Mouse (Mus musculus) embryonic fibroblast, embryonic 13.5 days (primary cell): ENCODE results near the gene Kcnf1. TPM values are rescaled to one million over a fixed set of nuclear protein-coding genes. Genes with fewer than 3 reads are reported as not detected.
"Not testable (repeated sequence)": the region's sequence is repeated elsewhere in the genome, so short reads cannot be mapped to it uniquely, and the experiment has no call there.

Experiments used
- H3K27ac ChIP-seq: 2 replicates; pipeline ENCODE4 v1.5.1; 2012; ENCODE audit warnings: low read length, control low read depth, inconsistent platforms; ENCODE audit not compliant: insufficient read depth
- H3K4me1 ChIP-seq: 2 replicates; pipeline ENCODE4 v1.6.1; 2011; ENCODE audit warnings: low read length; ENCODE audit not compliant: control insufficient read depth, insufficient read depth
- H3K4me3 ChIP-seq: 2 replicates; pipeline ENCODE4 v1.5.1; 2011; ENCODE audit warnings: mild to moderate bottlenecking, control low read depth, low read length; ENCODE audit not compliant: insufficient read depth
- CTCF ChIP-seq: IDR thresholded peaks from 2 replicates; pipeline ENCODE4 v1.5.1; 2011; ENCODE audit warnings: mild to moderate bottlenecking, control low read depth, low read length, moderate library complexity, borderline replicate concordance; ENCODE audit not compliant: insufficient read depth
- POLR2A ChIP-seq: IDR thresholded peaks from 2 replicates; pipeline ENCODE4 v1.6.1; 2011; ENCODE audit warnings: low read depth, mild to moderate bottlenecking, control low read depth, low read length, moderate library complexity
- polyA plus RNA-seq: library from polyadenylated mRNA; stranded (reverse); fragments of >200 nt; gene quantifications from 2 replicates; pipeline ENCODE4 v1.2.4, GENCODE M21; 2011; ENCODE audit warnings: low read depth; ENCODE audit not compliant: missing spikeins, insufficient read length

The Kcnf1 gene
- polyA plus RNA-seq, 1 experiment, result 0.46 TPM

DNA sequence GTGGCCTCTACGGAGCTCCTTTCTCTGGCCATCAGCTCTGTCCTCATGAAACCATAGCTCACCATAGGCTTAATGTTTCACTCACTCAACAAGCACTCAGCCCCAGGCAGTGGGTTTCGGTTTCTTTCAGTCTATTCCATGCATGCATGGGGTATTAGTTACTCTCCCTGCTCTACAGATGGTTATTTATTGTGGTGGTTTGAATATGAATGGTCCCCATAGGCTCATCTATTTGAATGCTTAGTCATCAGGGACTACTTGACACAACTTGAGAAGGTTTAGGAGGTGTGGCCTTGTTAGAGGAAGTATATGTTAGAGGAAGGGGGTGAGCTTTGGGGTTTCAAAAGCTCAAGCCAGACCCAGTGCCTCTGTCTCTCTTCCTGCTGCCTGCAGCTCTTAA is 10.6 kb downstream of the Kcnf1 start:
- TF ChIP-seq POLR2A (no peak), CTCF (no peak)
- Histone ChIP-seq H3K27ac (no peak overlapping the region), H3K4me3 (no peak overlapping the region), H3K4me1 (no peaks in the 10 kb centered on the region)

DNA sequence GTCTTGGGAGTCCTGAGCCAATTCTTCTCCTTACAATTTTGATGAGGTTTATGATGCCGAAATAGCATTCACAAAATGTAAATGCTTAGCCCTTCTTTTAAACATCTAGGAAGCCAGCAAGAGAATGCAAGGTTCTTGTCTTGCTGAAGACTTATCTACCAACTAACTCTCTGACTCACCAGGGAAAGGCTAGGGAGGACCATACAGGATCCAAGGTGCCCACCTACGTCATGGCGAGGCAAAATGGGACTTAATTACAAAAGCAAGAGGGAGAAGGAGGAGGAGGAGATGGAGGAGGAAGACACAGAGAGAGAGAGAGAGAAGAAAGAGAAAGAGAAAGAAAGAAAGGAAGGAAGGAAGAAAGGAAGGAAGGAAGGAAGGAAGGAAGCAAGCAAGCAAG is 12.7 kb downstream of the Kcnf1 start:
- no peak for TF ChIP-seq POLR2A
- TF ChIP-seq CTCF, result no peak
- Histone ChIP-seq H3K27ac (no peak overlapping the region), H3K4me1 (no peaks in the 10 kb centered on the region), H3K4me3 (no peak overlapping the region)

DNA sequence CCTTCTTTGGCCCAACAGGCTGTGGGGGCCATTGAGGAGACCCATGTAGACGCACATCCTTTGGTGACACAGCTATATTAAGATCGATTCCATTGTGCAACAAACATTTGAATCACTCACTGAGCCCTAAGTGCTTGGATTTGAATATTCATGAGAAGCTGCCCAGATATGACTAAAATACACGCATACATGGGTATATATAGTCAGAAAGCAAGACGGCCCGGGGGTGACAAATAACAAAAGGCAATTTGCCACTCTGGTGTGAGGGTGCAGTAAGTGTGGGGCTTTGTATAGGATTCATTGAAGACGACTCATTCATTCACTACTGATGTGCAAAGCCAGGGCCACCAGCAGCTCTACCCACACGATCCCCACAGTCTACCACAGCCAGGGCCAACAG is 17.1 kb downstream of the Kcnf1 start:
- no peak overlapping the region for H3K27ac ChIP-seq
- no peaks in the 10 kb centered on the region for H3K4me1 ChIP-seq
- TF ChIP-seq POLR2A (no peak), CTCF (no peak)
- H3K4me3 ChIP-seq, result no peak overlapping the region

DNA sequence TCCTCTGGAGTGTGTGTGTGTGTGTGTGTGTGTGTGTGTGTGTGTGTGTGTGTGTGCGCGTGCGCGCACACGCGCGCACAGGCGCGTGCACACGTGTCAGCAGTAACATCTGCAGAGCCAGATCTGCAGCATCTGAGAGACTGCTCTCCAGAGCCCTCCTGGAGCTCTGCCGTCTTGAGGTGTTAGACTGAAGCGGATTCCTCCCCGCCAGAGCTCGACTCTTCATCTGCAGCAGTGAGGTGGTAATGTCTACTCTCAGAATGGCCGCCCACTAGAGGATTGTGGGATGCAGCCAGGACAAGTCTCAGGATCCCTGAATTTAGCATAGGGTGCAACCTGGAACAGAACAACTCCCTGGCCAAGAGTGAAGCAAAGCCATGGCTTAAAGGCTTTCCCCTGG is 19.1 kb downstream of the Kcnf1 start:
- no peak for TF ChIP-seq POLR2A
- TF ChIP-seq CTCF, result no peak
- Histone ChIP-seq H3K4me1 (no peaks in the 10 kb centered on the region), H3K27ac (no peak overlapping the region), H3K4me3 (no peak overlapping the region)

DNA sequence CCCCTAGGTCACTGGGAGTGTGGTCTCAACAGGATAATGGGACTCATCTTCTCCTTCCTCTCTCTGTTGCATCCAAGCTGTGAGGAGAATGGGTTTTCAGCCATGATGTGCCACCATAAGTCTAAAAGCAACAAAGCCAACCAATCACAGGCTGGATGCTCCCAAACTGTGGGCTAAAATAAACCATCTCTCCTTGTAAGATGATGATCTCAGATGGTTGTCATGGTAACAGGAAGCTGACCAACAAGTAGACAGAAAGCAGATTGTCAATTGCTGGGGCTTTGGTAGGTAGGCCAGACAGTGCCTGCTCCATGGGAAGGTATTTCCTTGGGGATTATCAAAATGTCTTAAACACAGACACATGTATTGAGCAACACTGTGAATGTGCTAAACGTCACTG is 20.9 kb downstream of the Kcnf1 start:
- no peak overlapping the region for H3K27ac ChIP-seq

DNA sequence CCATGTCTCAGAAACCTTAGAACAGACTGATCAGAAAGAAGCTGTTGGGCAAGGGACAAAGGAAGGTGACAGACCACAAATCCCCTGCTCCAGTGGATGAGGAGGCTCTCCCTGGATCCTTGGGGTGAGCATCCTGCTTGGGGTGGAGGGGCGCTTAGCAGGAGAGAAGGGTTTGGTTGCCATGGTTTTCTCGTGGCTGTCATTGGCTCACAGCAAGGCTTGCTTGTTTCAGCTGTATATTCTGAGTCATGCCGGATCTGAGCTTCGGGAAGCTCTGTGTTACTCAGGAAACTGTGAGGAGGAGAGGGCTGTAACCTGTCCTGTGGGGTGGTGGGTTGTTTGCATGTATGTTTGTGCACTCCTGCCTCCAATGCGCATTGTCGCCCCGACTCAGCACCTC is 23.8 kb downstream of the Kcnf1 start:
- no peak overlapping the region for H3K4me3 ChIP-seq
- no peak overlapping the region for H3K27ac ChIP-seq
- H3K4me1 ChIP-seq, result no peaks in the 10 kb centered on the region
- TF ChIP-seq CTCF, result no peak
- TF ChIP-seq POLR2A, result no peak

More for the DNA sequence above, 20.9 kb downstream of the Kcnf1 start:
- TF ChIP-seq CTCF (no peak), POLR2A (no peak)
- Histone ChIP-seq H3K4me3 (no peak overlapping the region), H3K4me1 (no peaks in the 10 kb centered on the region)

DNA sequence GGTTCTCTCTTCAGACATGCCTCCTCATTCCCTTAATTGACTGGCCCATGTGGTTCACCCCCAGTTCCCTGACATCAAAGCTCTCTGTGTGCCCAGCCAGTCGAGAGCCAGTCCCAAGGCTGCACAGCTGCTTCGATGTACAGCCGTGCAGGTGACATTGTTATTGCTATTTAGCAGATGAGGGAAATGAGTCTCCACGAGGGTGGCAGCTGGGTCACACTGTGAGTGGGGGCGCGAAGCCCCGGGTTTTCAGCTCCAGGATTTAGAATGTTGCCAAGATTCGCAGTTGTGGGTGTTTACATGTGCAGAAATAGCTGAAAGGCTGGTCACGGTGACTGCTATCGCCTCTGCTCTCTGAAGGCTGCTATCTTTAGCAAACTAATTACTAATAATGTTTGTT is 27.8 kb downstream of the Kcnf1 start:
- Histone ChIP-seq H3K4me1 (no peaks in the 10 kb centered on the region), H3K4me3 (no peak overlapping the region), H3K27ac (no peak overlapping the region)
- TF ChIP-seq POLR2A (no peak), CTCF (no peak)

DNA sequence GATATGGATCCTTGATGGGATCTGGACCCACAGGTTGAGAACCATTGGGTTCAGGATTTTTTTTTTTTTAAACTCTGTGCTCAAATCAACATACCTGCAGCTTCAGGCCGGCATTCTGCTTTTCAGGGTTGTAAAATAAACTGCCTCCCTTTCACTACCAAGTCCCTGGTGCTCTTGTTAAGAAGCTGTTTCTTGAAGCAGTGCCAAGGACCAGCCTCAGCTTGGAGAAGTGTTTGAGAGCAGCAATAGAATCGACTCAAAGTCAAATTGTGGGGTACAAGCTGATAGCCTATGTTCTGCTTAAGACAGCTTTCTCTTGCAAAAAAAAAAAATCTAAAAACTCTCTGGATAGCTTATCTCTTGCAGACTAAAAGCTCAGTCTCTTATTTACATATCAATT is 34.9 kb downstream of the Kcnf1 start:
- no peak for TF ChIP-seq POLR2A
- no peaks in the 10 kb centered on the region; the same call in 1 of the 2 replicates for H3K4me1 ChIP-seq
- no peak overlapping the region for H3K27ac ChIP-seq
- no peak overlapping the region for H3K4me3 ChIP-seq

DNA sequence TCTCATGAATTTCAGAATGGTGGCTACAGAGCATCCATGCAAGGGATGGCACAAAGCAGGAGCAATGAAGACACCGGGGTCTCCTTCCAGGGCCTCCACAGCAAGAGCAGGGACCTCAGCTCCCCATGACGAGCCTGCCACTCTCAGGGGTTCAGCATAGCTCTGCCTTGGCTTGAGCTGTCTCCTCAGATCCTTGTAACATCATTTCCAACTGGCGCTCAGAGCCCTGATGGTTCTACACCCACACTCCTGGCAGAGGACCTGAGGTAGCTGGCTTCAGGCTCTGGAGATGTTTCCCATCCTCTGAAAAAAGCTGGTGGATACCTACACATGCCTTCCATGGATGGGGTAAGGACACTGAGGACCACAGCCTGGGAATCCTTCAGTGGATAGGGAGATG is 36.3 kb downstream of the Kcnf1 start:
- Histone ChIP-seq H3K27ac (no peak overlapping the region), H3K4me1 (no peaks in the 10 kb centered on the region; the same call in 1 of the 2 replicates), H3K4me3 (no peak overlapping the region)
- no peak for TF ChIP-seq POLR2A
- TF ChIP-seq CTCF, result no peak

DNA sequence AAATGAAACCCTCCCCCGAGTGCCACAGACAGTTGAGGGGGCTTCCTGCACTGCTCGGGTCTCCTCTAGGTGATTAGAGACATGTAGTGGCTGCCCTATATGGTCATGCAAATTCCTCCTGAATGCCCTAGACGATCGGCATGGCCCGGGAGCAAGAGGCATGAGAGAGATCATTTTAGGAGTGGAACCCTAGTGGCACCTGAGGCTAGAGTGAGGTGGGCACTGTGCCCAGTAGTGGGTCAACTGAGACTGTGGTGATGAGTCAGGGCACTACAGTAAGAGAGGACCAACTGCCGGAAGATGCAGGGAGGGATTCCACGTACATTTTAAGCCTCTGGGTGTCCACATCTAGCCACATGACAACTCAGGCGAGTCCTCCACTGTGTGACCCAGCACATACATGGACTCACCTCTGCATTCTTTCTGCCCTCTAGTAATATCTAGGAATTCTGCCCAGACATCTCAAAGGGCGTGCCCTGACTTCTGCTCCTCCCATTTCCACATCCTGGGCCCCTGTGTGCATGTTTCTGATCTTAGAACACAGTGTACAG is 42.1 kb downstream of the Kcnf1 start:
- Histone ChIP-seq H3K27ac (no peak overlapping the region), H3K4me1 (no peaks in the 10 kb centered on the region; the same call in 1 of the 2 replicates), H3K4me3 (no peak overlapping the region)
- TF ChIP-seq POLR2A (no peak), CTCF (no peak)

DNA sequence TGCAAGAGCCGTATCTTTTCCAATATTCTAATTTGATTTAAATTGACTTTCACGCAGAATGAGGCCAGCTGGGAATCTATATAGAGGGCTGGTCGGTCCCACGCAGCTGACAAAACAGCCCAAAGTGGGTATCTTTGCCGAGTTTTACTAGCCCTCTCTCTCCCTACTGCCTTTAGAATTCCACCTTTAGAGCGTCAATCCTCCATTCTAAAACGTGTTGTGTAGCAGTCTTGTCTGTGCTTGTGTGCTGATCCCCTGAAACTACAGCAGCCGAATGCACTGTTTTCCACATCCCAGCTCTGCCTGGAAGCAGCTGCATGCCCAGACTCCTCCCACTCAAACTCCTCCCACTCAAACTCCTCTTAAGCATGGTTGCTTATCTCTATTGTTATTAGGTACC is 44.4 kb downstream of the Kcnf1 start:
- TF ChIP-seq CTCF, result no peak
- no peak for TF ChIP-seq POLR2A
- H3K4me3 ChIP-seq, result no peak overlapping the region
- no peak overlapping the region for H3K27ac ChIP-seq
- no peaks in the 10 kb centered on the region for H3K4me1 ChIP-seq

DNA sequence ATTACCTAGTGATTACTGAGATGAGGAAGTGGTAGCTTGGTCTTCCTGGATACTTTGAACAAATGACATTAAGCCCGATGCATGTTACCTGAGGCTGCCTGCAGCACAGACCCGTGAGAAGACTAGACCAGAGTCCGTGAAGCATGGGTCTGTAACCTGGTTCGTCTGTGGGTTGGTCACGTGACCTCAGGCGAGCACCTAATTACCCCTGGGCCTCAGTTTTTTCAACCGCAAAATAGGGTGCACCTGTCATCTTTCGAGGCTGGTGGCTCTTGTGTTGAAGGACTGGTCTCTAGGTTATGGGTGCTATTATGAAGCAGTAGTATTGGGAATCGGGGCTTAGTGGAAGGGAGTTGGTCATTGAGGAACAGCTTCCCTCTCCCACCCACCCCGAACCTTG is 45.1 kb downstream of the Kcnf1 start:
- Histone ChIP-seq H3K4me1 (no peaks in the 10 kb centered on the region), H3K4me3 (no peak overlapping the region), H3K27ac (no peak overlapping the region)
- TF ChIP-seq POLR2A, result no peak
- no peak for TF ChIP-seq CTCF

DNA sequence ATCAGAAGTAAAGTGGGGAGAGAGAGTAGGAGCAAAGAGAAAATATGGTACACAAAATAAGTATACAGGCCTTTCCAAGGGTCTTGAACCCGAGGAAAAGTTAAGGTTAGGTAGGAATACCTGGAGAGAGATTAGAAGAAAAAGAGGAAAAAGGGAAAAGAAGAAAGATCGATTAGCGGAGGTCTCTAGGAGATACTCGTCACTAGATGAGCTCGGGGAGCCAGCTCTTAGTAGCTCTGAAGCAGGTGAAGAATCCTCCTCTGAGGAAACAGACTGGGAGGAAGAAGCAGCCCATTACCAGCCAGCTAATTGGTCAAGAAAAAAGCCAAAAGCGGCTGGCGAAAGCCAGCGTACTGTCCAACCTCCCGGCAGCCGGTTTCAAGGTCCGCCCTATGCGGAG is 53.8 kb downstream of the Kcnf1 start:
- not testable (repeated sequence) for H3K27ac ChIP-seq, H3K4me1 ChIP-seq, H3K4me3 ChIP-seq
